Mouse (Mus musculus) forebrain, embryonic 13.5 days (tissue): ENCODE measurements around the gene Dnaaf3. TPM values are rescaled to one million over a fixed set of nuclear protein-coding genes. Genes with fewer than 3 reads are reported as not detected.

Experiments
- ATAC-seq: fragments of 200-750 bp; cut with Nextera tagmentation; 2 replicates; pipeline ENCODE4 v1.8.0; 2017
- H3K27ac ChIP-seq: fragments of 300-500 bp; sonication (generic); 2 replicates; pipeline ENCODE4 v1.5.1; 2015; ENCODE audit warnings: inconsistent platforms, mild to moderate bottlenecking, moderate library complexity
- H3K27me3 ChIP-seq: fragments of 300-500 bp; sonication (generic); 2 replicates; pipeline ENCODE4 v1.6.1; 2015; ENCODE audit warnings: mild to moderate bottlenecking, inconsistent platforms
- H3K36me3 ChIP-seq: fragments of 300-500 bp; sonication (generic); 2 replicates; pipeline ENCODE4 v1.6.1; 2015; ENCODE audit warnings: mild to moderate bottlenecking, inconsistent platforms; ENCODE audit not compliant: poor library complexity, severe bottlenecking
- H3K4me1 ChIP-seq: fragments of 300-500 bp; sonication (generic); 2 replicates; pipeline ENCODE4 v1.6.1; 2015; ENCODE audit warnings: inconsistent platforms
- H3K4me2 ChIP-seq: fragments of 300-500 bp; sonication (generic); 2 replicates; pipeline ENCODE4 v1.6.1; 2015; ENCODE audit warnings: inconsistent platforms, mild to moderate bottlenecking, moderate library complexity
- H3K4me3 ChIP-seq: fragments of 300-500 bp; sonication (generic); 2 replicates; pipeline ENCODE4 v1.5.1; 2015; ENCODE audit warnings: mild to moderate bottlenecking, inconsistent platforms
- H3K9ac ChIP-seq: fragments of 300-500 bp; sonication (generic); 2 replicates; pipeline ENCODE4 v1.6.1; 2015; ENCODE audit warnings: mild to moderate bottlenecking, inconsistent platforms
- H3K9me3 ChIP-seq: fragments of 300-500 bp; sonication (generic); replicated peaks from 2 replicates; pipeline ENCODE4 v1.6.1; 2016; ENCODE audit warnings: inconsistent platforms
- WGBS: fragments of 180-500 bp; shearing (Covaris S2); methylation state at CpG from one replicate; pipeline ENCODE4 v1.1.7; 2015; 5-methylcytosine and 5-hydroxymethylcytosine counted together
- polyA plus RNA-seq: library from polyadenylated mRNA; unstranded; fragments of >200 nt; fragmentation: Nextera tagmentation; extraction: Ambion mirVana; gene quantifications from 2 replicates; pipeline ENCODE4 v1.2.1, GENCODE M21; 2015

The Dnaaf3 gene
- polyA plus RNA-seq, 1 experiment from 2014 or later, result 1.4 TPM

- H3K4me3 ChIP-seq, result no peak within 1 kb of the TSS
- ATAC-seq, result no peak
- peaks cover 23% of the 10 kb centered on the region for H3K4me1 ChIP-seq
- peaks cover 11% of the 10 kb centered on the region for H3K27me3 ChIP-seq
- no peak within 1 kb of the TSS for H3K27ac ChIP-seq
- H3K9me3 ChIP-seq, result no peaks in the 10 kb centered on the region
- H3K9ac ChIP-seq, result 0 out of 2 replicates have a peak within 1 kb of the TSS, but pooled peaks have one; percentile 5
- 18% methylated on average over 4 of the region's 4 CpGs for WGBS
- no peaks in the 10 kb centered on the region for H3K36me3 ChIP-seq
- H3K4me2 ChIP-seq, result no peak within 1 kb of the TSS
These were observed 15.8 kb downstream of the Dnaaf3 start, which contains the start of gene Tnnt1 for GRCm38 (mm10) chr7:4516332-4517050. Tnnt1 (minus strand) TSS chr7:4516382.

- Histone ChIP-seq H3K9me3 (no peaks in the 10 kb centered on the region), H3K4me3 (no peak overlapping the region), H3K36me3 (no peaks in the 10 kb centered on the region), H3K27ac (no peak overlapping the region), H3K9ac (0 out of 2 replicates have a peak overlapping the region, but pooled peaks have one; percentile 5), H3K4me1 (peaks cover 18% of the 10 kb centered on the region), H3K4me2 (no peak overlapping the region), H3K27me3 (peaks cover 8% of the 10 kb centered on the region; the same call in 1 of the 2 replicates)
- ATAC-seq, result no peak
- 62% methylated on average over 6 of the region's 6 CpGs for WGBS
These were observed 16.4 kb downstream of the Dnaaf3 start for GRCm38 (mm10) chr7:4515853-4516252.

GRCm38 (mm10) chr7:4513829-4514712, 18.2 kb downstream of the Dnaaf3 start:
- Histone ChIP-seq H3K36me3 (no peaks in the 10 kb centered on the region), H3K4me3 (no peak overlapping the region), H3K27me3 (no peaks in the 10 kb centered on the region), H3K9ac (no peak overlapping the region), H3K4me2 (no peak overlapping the region), H3K9me3 (no peaks in the 10 kb centered on the region), H3K4me1 (peaks cover 25% of the 10 kb centered on the region), H3K27ac (no peak overlapping the region)
- WGBS, result 45% methylated on average over 6 of the region's 6 CpGs
- no peak for ATAC-seq

GRCm38 (mm10) chr7:4513236-4513635, 19.0 kb downstream of the Dnaaf3 start:
- 38% methylated on average over 13 of the region's 13 CpGs for WGBS
- Histone ChIP-seq H3K4me3 (no peak overlapping the region), H3K27ac (no peak overlapping the region), H3K4me2 (no peak overlapping the region), H3K9me3 (no peaks in the 10 kb centered on the region), H3K27me3 (no peaks in the 10 kb centered on the region), H3K4me1 (peaks cover 25% of the 10 kb centered on the region), H3K36me3 (no peaks in the 10 kb centered on the region), H3K9ac (no peak overlapping the region)
- ATAC-seq, result no peak

GRCm38 (mm10) chr7:4511489-4512224, 20.6 kb downstream of the Dnaaf3 start:
- Histone ChIP-seq H3K4me2 (no peak overlapping the region), H3K4me1 (peaks cover 25% of the 10 kb centered on the region), H3K27ac (no peak overlapping the region), H3K9me3 (no peaks in the 10 kb centered on the region), H3K4me3 (no peak overlapping the region), H3K36me3 (no peaks in the 10 kb centered on the region), H3K9ac (no peak overlapping the region), H3K27me3 (no peaks in the 10 kb centered on the region)
- 84% methylated on average over 8 of the region's 8 CpGs for WGBS
- no peak for ATAC-seq

GRCm38 (mm10) chr7:4509863-4510608, 22.2 kb downstream of the Dnaaf3 start:
- WGBS, result 14% methylated on average over 24 of the region's 24 CpGs
- peak; percentile 87 for ATAC-seq
- Histone ChIP-seq H3K4me2 (peak overlapping the region; percentile 19; the same call in 1 of the 2 replicates), H3K9ac (peak overlapping the region; percentile 30; the same call in 1 of the 2 replicates), H3K27ac (no peak overlapping the region; the same call in 1 of the 2 replicates), H3K27me3 (no peaks in the 10 kb centered on the region), H3K36me3 (no peaks in the 10 kb centered on the region), H3K9me3 (no peaks in the 10 kb centered on the region), H3K4me1 (peaks cover 16% of the 10 kb centered on the region; the same call in 1 of the 2 replicates), H3K4me3 (no peak overlapping the region)

GRCm38 (mm10) chr7:4508739-4509116, 23.5 kb downstream of the Dnaaf3 start:
- Histone ChIP-seq H3K4me1 (peaks cover 9% of the 10 kb centered on the region; the same call in 1 of the 2 replicates), H3K27ac (no peak overlapping the region), H3K4me3 (no peak overlapping the region), H3K9me3 (no peaks in the 10 kb centered on the region), H3K36me3 (no peaks in the 10 kb centered on the region), H3K4me2 (no peak overlapping the region), H3K9ac (no peak overlapping the region), H3K27me3 (no peaks in the 10 kb centered on the region)
- WGBS, result 94% methylated on average over 8 of the region's 8 CpGs
- ATAC-seq, result no peak

GRCm38 (mm10) chr7:4508062-4508738, 24.1 kb downstream of the Dnaaf3 start:
- no peaks in the 10 kb centered on the region for H3K36me3 ChIP-seq
- H3K9ac ChIP-seq, result no peak overlapping the region
- peaks cover 9% of the 10 kb centered on the region; the same call in 1 of the 2 replicates for H3K4me1 ChIP-seq
- H3K4me3 ChIP-seq, result no peak overlapping the region
- no peak overlapping the region for H3K4me2 ChIP-seq
- H3K27ac ChIP-seq, result no peak overlapping the region
- no peaks in the 10 kb centered on the region for H3K27me3 ChIP-seq
- no peaks in the 10 kb centered on the region for H3K9me3 ChIP-seq
- WGBS, result 71% methylated on average over 30 of the region's 32 CpGs
- no peak for ATAC-seq

GRCm38 (mm10) chr7:4507220-4507619, 25.0 kb downstream of the Dnaaf3 start:
- no peaks in the 10 kb centered on the region for H3K9me3 ChIP-seq
- ATAC-seq, result no peak
- no peak overlapping the region for H3K9ac ChIP-seq
- no peak overlapping the region for H3K4me2 ChIP-seq
- H3K4me1 ChIP-seq, result peaks cover 12% of the 10 kb centered on the region; the same call in 1 of the 2 replicates
- H3K4me3 ChIP-seq, result no peak overlapping the region
- H3K27me3 ChIP-seq, result no peaks in the 10 kb centered on the region
- no peak overlapping the region for H3K27ac ChIP-seq
- H3K36me3 ChIP-seq, result no peaks in the 10 kb centered on the region
- WGBS, result 100% methylated on average over 2 of the region's 4 CpGs

- WGBS, result 72% methylated on average over 11 of the region's 11 CpGs
- Histone ChIP-seq H3K4me1 (peaks cover 16% of the 10 kb centered on the region), H3K27me3 (no peaks in the 10 kb centered on the region), H3K27ac (no peak overlapping the region), H3K4me2 (no peak overlapping the region), H3K4me3 (no peak overlapping the region), H3K9ac (no peak overlapping the region), H3K36me3 (no peaks in the 10 kb centered on the region), H3K9me3 (no peaks in the 10 kb centered on the region)
- ATAC-seq, result no peak
These were observed 27.4 kb downstream of the Dnaaf3 start for GRCm38 (mm10) chr7:4504646-4505435.
